Mouse (Mus musculus) liver, adult (tissue): ENCODE measurements around the gene Frs2.

Source experiments
- GATA4 ChIP-seq: IDR thresholded peaks from 2 replicates; pipeline ENCODE4 v1.6.1; 2014; ENCODE audit warnings: mild to moderate bottlenecking, low read length; ENCODE audit not compliant: insufficient replicate concordance

Frs2 gene

DNA sequence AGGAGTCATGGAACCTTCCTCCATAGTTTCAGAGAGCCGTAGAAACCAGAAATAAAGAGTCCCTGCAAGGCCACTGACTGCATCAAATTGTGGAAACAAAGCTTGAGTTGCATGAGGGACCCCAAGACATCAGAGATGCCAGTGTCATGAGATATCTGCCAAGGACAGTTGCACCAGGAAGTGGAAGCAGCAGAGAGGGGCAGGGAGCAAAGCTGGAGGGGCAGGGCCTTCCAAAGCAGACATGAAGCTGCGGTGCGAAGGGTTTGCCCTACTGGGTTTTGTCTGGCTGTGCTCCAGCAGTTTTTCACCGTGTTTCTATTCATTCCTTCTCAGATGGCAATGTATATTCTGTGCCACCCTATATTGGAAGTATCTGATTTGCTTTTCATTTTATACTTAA lies 22.1 kb downstream of the Frs2 start:
- TF ChIP-seq GATA4, result no peak

DNA sequence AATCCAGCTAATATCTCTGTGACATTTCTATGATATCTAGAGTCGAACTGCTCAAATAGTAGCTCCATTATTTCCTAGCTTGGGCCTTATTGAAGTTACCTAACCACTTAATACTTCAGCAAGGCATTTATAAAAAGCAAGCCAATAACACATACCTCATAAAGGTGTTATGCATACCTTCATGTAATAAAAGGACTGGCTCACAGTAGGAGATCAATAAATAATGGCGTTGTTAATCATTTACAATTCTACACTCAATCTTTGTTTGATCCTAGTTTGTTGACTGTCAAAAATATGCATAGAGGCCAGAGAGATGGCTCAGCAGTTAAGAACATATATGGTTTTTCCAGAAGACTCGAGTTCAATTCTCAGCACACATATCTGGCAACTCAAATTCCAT lies 26.9 kb downstream of the Frs2 start:
- no peak for TF ChIP-seq GATA4

GRCm38 (mm10) chr10:117120051-117120666 lies 28.2 kb downstream of the Frs2 start:
- TF ChIP-seq GATA4, result no peak

GRCm38 (mm10) chr10:117119531-117119930 lies 28.8 kb downstream of the Frs2 start:
- no peak for TF ChIP-seq GATA4

DNA sequence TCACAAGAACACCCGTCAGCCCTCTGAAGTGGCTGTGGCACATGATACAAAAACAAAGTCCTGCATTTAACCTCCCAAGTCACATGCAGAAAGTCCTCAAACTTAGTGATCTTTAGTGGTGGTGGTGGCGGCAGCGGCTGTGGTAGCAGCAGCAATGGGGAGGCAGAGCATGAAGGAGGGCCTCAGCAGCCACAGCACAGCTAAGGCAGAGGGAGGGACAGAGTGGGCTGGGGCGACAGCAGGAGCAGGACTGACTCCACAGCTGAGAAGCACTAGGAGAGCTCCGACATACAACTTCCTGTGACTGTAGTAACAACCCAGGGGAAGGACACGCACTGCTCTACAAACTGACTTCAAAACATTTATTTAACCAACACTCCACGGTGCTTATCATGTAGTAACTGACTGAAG lies 29.9 kb downstream of the Frs2 start:
- TF ChIP-seq GATA4, result no peak

DNA sequence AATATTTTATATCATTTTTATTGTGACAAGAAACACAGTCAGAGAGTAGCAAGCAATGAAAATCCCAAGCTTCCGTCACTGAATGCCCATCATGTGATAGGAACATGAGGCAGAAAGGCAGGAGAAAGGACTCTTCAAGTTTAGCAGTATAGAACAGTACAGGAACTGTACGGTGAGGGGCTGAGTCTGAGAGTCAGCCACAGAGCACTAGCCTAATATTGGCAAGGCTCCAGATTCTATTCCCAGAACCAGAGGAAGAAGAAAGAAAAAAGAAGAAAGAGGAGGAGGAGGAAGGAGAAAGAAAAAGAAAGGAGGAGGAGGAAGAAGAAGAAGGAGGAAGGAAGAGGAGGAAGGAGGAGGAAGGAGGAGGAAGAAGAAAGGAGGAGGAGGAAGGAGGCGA lies 32.7 kb downstream of the Frs2 start:
- TF ChIP-seq GATA4, result no peak

GRCm38 (mm10) chr10:117112545-117112944 lies 35.8 kb downstream of the Frs2 start:
- no peak for TF ChIP-seq GATA4

DNA sequence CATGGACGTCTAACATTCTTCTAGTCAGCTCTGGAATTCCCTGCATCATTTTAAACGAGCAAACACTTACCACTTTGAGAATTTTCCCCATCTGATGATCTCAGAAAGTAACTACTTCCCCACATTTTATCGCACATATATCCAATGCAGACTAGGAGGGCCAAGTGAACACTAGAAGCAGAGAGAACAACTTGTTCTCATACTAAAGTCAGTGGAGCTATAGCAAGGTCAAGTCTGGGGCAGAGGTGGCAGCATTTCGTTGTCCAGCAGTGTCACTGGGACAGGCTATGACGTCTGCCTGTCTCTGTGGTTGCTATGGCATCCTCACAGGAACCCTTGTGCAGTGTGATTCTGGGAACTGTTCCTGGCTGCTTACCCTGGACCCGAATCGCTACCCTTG lies 36.9 kb downstream of the Frs2 start:
- TF ChIP-seq GATA4, result no peak

- no peak for TF ChIP-seq GATA4
Measured at GRCm38 (mm10) chr10:117110271-117110670, 38.1 kb downstream of the Frs2 start.

GRCm38 (mm10) chr10:117106686-117107085 lies 41.6 kb downstream of the Frs2 start:
- no peak for TF ChIP-seq GATA4

- no peak for TF ChIP-seq GATA4
Measured at GRCm38 (mm10) chr10:117106244-117106643, 42.1 kb downstream of the Frs2 start.

GRCm38 (mm10) chr10:117105015-117105414 lies 43.3 kb downstream of the Frs2 start:
- TF ChIP-seq GATA4, result no peak

DNA sequence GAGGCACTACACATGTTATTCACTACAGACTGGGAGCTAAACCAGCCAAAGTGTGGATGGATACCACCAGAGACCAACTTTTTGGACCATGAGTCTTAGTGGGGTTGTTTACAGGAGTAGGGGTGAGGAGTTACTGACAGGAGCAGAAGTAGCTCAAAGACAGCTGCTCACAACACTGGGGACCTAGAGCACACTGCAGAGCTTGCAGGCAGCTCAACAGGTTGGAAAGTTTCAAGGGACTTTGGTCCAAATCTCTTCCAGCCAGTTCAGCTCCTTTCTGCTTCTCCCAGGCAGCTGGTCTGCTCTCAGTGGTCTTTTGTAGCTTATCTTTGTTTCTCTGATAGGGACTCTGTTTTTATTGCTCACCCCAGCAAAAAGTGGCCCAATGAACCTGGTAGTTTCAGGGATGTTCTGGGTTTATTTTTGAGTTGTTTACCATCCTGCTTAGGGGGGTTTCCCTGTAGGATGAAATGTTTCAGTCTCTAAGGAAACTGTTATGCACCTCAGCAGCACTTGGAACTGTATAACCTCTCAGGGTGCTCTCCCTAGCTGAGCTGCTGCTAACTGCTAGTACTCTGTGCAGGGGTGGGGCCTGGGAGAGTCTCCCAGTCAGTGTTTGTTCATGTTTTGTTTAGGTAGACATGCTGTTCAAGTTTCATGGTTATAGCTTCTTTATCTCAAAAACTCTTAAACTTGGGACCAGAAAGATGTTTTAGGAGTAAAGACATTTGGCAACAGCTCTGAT lies 44.3 kb downstream of the Frs2 start:
- no peak for TF ChIP-seq GATA4

DNA sequence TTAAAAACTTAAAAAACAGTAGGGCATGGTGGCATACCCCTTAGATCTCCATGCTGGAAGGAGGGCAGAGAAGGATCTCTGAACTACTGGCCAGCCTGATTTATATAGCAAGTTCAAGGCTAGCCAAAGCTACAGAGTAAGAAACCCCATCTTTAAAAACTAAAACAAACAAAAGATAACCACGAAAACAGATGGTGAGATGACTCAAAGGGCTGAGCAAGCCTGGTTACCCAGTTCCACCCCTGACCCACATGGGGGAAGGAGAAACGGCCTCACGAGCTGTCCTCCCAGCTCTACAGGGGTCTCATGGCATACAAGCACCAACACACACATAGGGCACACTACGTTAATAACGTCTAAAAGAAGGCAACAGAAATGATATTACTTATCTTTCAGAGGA lies 48.2 kb downstream of the Frs2 start:
- no peak for TF ChIP-seq GATA4

DNA sequence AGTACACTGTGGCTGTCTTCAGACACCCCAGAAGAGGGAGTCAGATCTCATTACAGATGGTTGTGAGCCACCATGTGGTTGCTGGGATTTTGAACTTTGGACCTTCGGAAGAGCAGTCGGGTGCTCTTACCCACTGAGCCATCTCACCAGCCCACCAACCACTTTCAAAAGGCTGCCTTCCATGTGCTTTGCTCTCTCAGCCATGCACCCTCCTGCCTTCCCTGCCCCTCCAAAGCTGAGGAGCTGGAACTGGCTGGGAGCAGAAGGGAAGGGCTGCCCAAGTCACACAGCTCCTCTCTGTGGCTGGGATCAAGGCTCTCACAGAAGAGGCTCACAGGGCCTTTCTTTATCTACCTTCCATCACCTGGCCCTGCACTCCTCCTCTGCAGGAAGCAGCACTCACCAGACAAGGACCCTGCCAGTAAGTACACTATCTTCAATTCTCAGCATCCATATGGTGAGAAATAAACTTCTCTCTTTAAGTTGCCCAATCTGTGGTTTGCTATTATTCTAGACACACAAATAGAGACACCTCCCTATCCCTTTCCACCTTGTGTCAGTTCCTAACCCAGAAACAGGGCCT lies 51.1 kb downstream of the Frs2 start:
- no peak for TF ChIP-seq GATA4

DNA sequence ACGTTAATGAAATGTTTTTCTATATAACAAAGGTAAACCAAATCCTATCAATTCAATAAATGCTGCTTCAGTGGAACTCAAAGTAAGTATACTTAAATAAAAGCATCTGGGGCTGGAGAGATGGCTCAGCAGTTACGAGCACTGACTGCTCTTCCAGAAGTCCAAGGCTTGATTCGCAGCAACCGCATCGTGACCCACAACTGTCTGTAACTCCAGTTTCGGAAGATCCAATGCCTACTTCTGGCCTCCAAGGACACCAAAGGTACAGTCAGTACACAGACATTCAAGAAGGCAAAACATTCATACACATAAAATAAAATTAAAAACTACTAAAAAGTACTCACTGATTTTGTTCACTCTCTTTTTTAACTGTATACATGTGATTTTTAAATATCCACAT lies 52.2 kb downstream of the Frs2 start:
- no peak for TF ChIP-seq GATA4
